Mouse (Mus musculus): Measurements from ENCODE around the gene Hs3st5. TPM values are rescaled to one million over a fixed set of nuclear protein-coding genes. Genes with fewer than 3 reads are reported as not detected.
"Not testable (repeated sequence)": the region's sequence is repeated elsewhere in the genome, so short reads cannot be mapped to it uniquely, and the experiment has no call there.

Gene Hs3st5
- polyA plus RNA-seq, 1 experiment from 2014 or later: 0.25 TPM

- 53% methylated on average over 1 of the region's 1 CpGs for WGBS
- ATAC-seq (ENCODE audit: low read depth): not testable (repeated sequence)
Measured at GRCm38 (mm10) chr10:36611415-36611814, 104.8 kb downstream of the Hs3st5 start.

DNA sequence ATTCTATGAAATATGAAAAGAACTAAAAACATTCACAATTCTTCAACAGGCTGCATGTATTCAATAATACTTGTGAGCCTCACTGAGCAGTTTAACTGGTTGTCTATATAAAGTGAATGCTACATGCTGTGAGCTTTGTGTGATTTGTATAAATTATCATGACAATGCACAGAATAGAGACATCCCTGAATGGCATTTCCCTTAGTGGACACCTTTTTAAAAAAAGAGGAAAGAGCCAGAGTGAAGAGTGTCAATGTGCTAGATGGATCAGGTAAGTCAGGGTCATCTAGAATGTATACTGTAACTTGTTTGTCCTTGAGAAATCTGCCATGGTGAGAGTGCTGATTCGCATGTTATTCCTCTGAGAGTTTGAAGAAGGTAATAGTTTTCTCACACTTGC is 116.4 kb downstream of the Hs3st5 start:
- Histone ChIP-seq H3K27ac (ENCODE audit: low read length) (no peak overlapping the region), H3K36me3 (ENCODE audit: control insufficient read depth, insufficient read depth, low read length) (no peaks in the 10 kb centered on the region), H3K9ac (ENCODE audit: low read length) (no peak overlapping the region), H3K27me3 (ENCODE audit: control insufficient read depth, insufficient read depth, low read depth, low read length) (no peaks in the 10 kb centered on the region), H3K9me3 (ENCODE audit: control insufficient read depth, low read length) (no peaks in the 10 kb centered on the region), H3K4me1 (replicated peaks; ENCODE audit: control insufficient read depth, insufficient read depth, low read length) (no peaks in the 10 kb centered on the region), H3K4me3 (ENCODE audit: low read length) (no peak overlapping the region), H3K4me2 (ENCODE audit: low read depth, low read length) (no peak overlapping the region)
- no peak for ATAC-seq (ENCODE audit: low read depth)
- WGBS: 68% methylated on average over 1 of the region's 1 CpGs

More at GRCm38 (mm10) chr10:36611415-36611814, 104.8 kb downstream of the Hs3st5 start:
- H3K27ac ChIP-seq (ENCODE audit: low read length); H3K27me3 ChIP-seq (ENCODE audit: control insufficient read depth, insufficient read depth, low read depth, low read length); H3K4me2 ChIP-seq (ENCODE audit: low read depth, low read length); H3K4me1 ChIP-seq (replicated peaks; ENCODE audit: control insufficient read depth, insufficient read depth, low read length); H3K9me3 ChIP-seq (ENCODE audit: control insufficient read depth, low read length); H3K36me3 ChIP-seq (ENCODE audit: control insufficient read depth, insufficient read depth, low read length); H3K9ac ChIP-seq (ENCODE audit: low read length); H3K4me3 ChIP-seq (ENCODE audit: low read length): not testable (repeated sequence)

GRCm38 (mm10) chr10:36627952-36628351 is 121.3 kb downstream of the Hs3st5 start:
- Histone ChIP-seq H3K27me3 (ENCODE audit: control insufficient read depth, insufficient read depth, low read depth, low read length) (no peaks in the 10 kb centered on the region), H3K4me1 (replicated peaks; ENCODE audit: control insufficient read depth, insufficient read depth, low read length) (no peaks in the 10 kb centered on the region), H3K9me3 (ENCODE audit: control insufficient read depth, low read length) (no peaks in the 10 kb centered on the region), H3K36me3 (ENCODE audit: control insufficient read depth, insufficient read depth, low read length) (no peaks in the 10 kb centered on the region), H3K27ac (ENCODE audit: low read length) (no peak overlapping the region), H3K4me3 (ENCODE audit: low read length) (no peak overlapping the region), H3K4me2 (ENCODE audit: low read depth, low read length) (no peak overlapping the region), H3K9ac (ENCODE audit: low read length) (no peak overlapping the region)
- 73% methylated on average over 4 of the region's 4 CpGs for WGBS
- ATAC-seq (ENCODE audit: low read depth): no peak

DNA sequence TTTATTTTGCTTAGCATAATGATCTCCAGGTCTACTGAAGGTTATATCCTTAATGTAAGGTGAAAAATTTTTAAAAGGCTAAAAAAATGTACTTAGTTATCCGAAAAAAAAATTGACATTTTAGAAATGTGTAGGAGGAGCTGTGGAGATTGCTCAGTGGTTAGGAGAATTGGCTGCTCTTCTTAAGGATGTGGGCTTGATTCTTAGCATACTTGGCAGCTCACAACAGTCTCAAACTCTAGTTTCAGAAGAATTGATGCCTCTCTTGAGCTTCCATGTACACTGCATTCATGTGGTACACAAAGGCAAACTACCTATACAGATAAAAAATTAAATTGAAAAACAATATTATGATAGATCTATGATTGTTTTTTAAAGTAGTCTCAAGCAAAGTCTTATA is 125.1 kb downstream of the Hs3st5 start:
- no peaks in the 10 kb centered on the region for H3K9me3 ChIP-seq (ENCODE audit: control insufficient read depth, low read length)
- no peaks in the 10 kb centered on the region for H3K4me1 ChIP-seq (replicated peaks; ENCODE audit: control insufficient read depth, insufficient read depth, low read length)

GRCm38 (mm10) chr10:36650653-36651052 is 144.0 kb downstream of the Hs3st5 start:
- no peak overlapping the region for H3K4me2 ChIP-seq (ENCODE audit: low read depth, low read length)
- no peaks in the 10 kb centered on the region for H3K36me3 ChIP-seq (ENCODE audit: control insufficient read depth, insufficient read depth, low read length)
- no peaks in the 10 kb centered on the region for H3K4me1 ChIP-seq (replicated peaks; ENCODE audit: control insufficient read depth, insufficient read depth, low read length)
- H3K9ac ChIP-seq (ENCODE audit: low read length): no peak overlapping the region
- 68% methylated on average over 5 of the region's 5 CpGs for WGBS
- no peak for ATAC-seq (ENCODE audit: low read depth)
- no peaks in the 10 kb centered on the region for H3K27me3 ChIP-seq (ENCODE audit: control insufficient read depth, insufficient read depth, low read depth, low read length)
- H3K4me3 ChIP-seq (ENCODE audit: low read length): no peak overlapping the region
- H3K27ac ChIP-seq (ENCODE audit: low read length): no peak overlapping the region
- no peaks in the 10 kb centered on the region for H3K9me3 ChIP-seq (ENCODE audit: control insufficient read depth, low read length)

More for the DNA sequence above, 125.1 kb downstream of the Hs3st5 start:
- H3K4me3 ChIP-seq (ENCODE audit: low read length): no peak overlapping the region
- H3K9ac ChIP-seq (ENCODE audit: low read length): no peak overlapping the region
- H3K27ac ChIP-seq (ENCODE audit: low read length): no peak overlapping the region
- H3K4me2 ChIP-seq (ENCODE audit: low read depth, low read length): no peak overlapping the region
- H3K36me3 ChIP-seq (ENCODE audit: control insufficient read depth, insufficient read depth, low read length): no peaks in the 10 kb centered on the region
- H3K27me3 ChIP-seq (ENCODE audit: control insufficient read depth, insufficient read depth, low read depth, low read length): no peaks in the 10 kb centered on the region
- no peak for ATAC-seq (ENCODE audit: low read depth)
- WGBS: 66% methylated on average over 1 of the region's 1 CpGs

DNA sequence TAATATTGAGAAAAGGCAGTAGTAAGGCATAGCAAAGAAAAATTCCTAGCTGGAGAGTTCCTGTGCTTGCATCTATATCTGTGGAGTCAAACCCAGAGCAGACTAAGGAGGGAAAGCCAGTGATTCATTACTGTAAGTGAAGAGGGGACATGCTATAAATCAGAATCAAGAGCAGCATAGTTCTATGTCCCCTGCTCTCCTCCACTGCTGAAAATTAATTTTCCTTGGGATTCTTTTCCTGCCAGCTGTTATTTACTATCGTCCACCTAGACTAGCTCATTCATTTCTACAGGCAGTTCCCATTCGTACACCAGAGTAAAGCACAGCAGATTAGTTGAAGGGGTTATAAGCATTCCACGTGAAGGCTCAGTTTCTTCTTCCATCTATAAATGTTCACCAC is 207.4 kb downstream of the Hs3st5 start:
- Histone ChIP-seq H3K4me3 (ENCODE audit: low read length) (no peak overlapping the region), H3K9me3 (ENCODE audit: control insufficient read depth, low read length) (no peaks in the 10 kb centered on the region), H3K9ac (ENCODE audit: low read length) (no peak overlapping the region), H3K4me1 (replicated peaks; ENCODE audit: control insufficient read depth, insufficient read depth, low read length) (no peaks in the 10 kb centered on the region), H3K36me3 (ENCODE audit: control insufficient read depth, insufficient read depth, low read length) (no peaks in the 10 kb centered on the region), H3K4me2 (ENCODE audit: low read depth, low read length) (no peak overlapping the region), H3K27ac (ENCODE audit: low read length) (no peak overlapping the region), H3K27me3 (ENCODE audit: control insufficient read depth, insufficient read depth, low read depth, low read length) (no peaks in the 10 kb centered on the region)
- WGBS: 65% methylated on average over 3 of the region's 3 CpGs
- ATAC-seq (ENCODE audit: low read depth): no peak

DNA sequence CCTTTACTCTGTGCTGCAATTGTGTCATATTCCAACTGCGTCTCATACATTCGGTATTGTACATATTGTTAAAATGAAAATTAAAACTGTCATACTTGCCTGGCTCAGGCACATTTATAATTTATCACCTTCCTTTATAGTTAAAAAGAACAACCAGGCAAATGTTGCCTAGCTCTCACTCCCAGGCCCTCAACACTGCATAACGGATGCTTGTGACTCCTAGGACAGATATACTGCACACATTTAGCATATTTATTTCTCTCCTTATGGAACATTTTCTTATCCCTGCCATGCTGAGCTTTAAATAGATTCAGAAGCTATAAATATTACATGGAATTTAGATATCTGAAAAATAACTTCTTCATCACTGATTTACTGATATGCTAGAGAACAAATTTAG is 219.6 kb downstream of the Hs3st5 start:
- H3K9me3 ChIP-seq (ENCODE audit: control insufficient read depth, low read length): no peaks in the 10 kb centered on the region
- H3K27ac ChIP-seq (ENCODE audit: low read length): no peak overlapping the region
- no peaks in the 10 kb centered on the region for H3K4me1 ChIP-seq (replicated peaks; ENCODE audit: control insufficient read depth, insufficient read depth, low read length)
- H3K4me2 ChIP-seq (ENCODE audit: low read depth, low read length): no peak overlapping the region
- no peaks in the 10 kb centered on the region for H3K36me3 ChIP-seq (ENCODE audit: control insufficient read depth, insufficient read depth, low read length)
- no peaks in the 10 kb centered on the region for H3K27me3 ChIP-seq (ENCODE audit: control insufficient read depth, insufficient read depth, low read depth, low read length)
- no peak overlapping the region for H3K9ac ChIP-seq (ENCODE audit: low read length)
- H3K4me3 ChIP-seq (ENCODE audit: low read length): no peak overlapping the region
- no peak for ATAC-seq (ENCODE audit: low read depth)
- 88% methylated on average over 3 of the region's 3 CpGs for WGBS

DNA sequence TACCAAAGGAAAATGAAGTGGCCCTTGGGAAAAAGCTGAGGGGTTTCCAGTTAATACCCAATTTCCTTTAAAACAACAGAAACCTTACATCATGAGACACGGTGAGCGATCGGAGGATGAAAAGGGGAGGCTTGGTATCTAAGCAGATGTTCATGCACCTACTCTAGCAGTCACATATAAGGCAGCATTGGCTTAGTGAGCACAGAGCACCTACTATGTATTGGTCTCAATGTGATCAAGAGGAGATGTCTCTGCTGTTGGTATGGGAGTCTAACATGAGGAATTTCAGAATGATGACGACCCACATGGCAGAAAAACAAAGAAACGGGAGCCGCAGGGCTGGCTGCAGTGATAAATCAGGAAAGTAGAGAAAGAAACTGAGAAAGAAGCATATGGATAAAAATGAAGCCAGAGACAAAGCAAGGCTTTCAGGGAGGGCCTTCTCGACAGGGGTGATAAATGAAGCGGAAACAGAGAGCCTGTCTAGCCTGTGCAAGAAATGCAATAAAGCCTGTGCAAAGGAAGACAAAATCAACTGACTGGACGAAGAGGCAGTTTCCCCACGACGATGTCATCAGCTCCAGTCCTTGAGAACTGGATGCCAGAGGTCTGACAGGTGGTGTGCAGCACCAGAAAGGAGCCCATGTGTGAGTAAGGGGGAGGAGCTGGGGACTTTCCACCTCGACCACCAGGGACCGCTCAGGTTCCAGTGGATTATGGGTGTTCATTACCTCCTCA is 222.9 kb downstream of the Hs3st5 start:
- H3K27ac ChIP-seq (ENCODE audit: low read length): no peak overlapping the region
- H3K4me3 ChIP-seq (ENCODE audit: low read length): no peak overlapping the region
- 55% methylated on average over 13 of the region's 13 CpGs for whole genome bisulfite sequencing
- H3K4me1 ChIP-seq (replicated peaks; ENCODE audit: control insufficient read depth, insufficient read depth, low read length): no peaks in the 10 kb centered on the region
- H3K27me3 ChIP-seq (ENCODE audit: control insufficient read depth, insufficient read depth, low read depth, low read length): no peaks in the 10 kb centered on the region
- no peak for ATAC-seq (ENCODE audit: low read depth)
- no peak overlapping the region for H3K9ac ChIP-seq (ENCODE audit: low read length)
- no peaks in the 10 kb centered on the region for H3K36me3 ChIP-seq (ENCODE audit: control insufficient read depth, insufficient read depth, low read length)
- no peaks in the 10 kb centered on the region for H3K9me3 ChIP-seq (ENCODE audit: control insufficient read depth, low read length)
- H3K4me2 ChIP-seq (ENCODE audit: low read depth, low read length): no peak overlapping the region

- Histone ChIP-seq H3K27ac (ENCODE audit: low read length) (no peak overlapping the region), H3K27me3 (ENCODE audit: control insufficient read depth, insufficient read depth, low read depth, low read length) (no peaks in the 10 kb centered on the region), H3K4me1 (replicated peaks; ENCODE audit: control insufficient read depth, insufficient read depth, low read length) (no peaks in the 10 kb centered on the region), H3K36me3 (ENCODE audit: control insufficient read depth, insufficient read depth, low read length) (no peaks in the 10 kb centered on the region), H3K9ac (ENCODE audit: low read length) (no peak overlapping the region), H3K4me2 (ENCODE audit: low read depth, low read length) (no peak overlapping the region), H3K9me3 (ENCODE audit: control insufficient read depth, low read length) (no peaks in the 10 kb centered on the region), H3K4me3 (ENCODE audit: low read length) (no peak overlapping the region)
- ATAC-seq (ENCODE audit: low read depth): no peak
Measured at GRCm38 (mm10) chr10:36739375-36739774, 232.8 kb downstream of the Hs3st5 start.

DNA sequence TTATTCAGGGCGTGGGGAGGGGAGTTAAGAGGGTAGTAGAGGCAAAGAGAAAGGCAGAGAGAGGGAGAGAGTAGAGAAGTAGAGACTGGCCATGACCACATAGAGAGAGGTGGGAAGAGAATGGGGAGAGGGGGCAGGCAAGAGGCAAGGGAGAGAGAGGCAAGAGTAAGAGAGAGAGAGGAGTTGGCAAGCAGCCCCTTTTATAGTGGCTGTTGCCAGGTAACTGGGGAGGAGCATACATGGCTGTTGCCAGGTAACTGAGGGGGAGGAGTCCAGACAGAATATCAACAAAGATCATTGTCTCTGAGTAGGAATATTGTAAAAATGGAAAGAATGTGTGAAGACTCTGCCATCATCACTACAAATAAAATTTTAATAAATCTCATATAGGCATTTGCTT is 243.4 kb downstream of the Hs3st5 start:
- no peak for ATAC-seq (ENCODE audit: low read depth)
- Histone ChIP-seq H3K9me3 (ENCODE audit: control insufficient read depth, low read length) (no peaks in the 10 kb centered on the region), H3K36me3 (ENCODE audit: control insufficient read depth, insufficient read depth, low read length) (no peaks in the 10 kb centered on the region), H3K27ac (ENCODE audit: low read length) (no peak overlapping the region), H3K4me2 (ENCODE audit: low read depth, low read length) (no peak overlapping the region), H3K4me1 (replicated peaks; ENCODE audit: control insufficient read depth, insufficient read depth, low read length) (no peaks in the 10 kb centered on the region), H3K9ac (ENCODE audit: low read length) (no peak overlapping the region), H3K27me3 (ENCODE audit: control insufficient read depth, insufficient read depth, low read depth, low read length) (no peaks in the 10 kb centered on the region), H3K4me3 (ENCODE audit: low read length) (no peak overlapping the region)
- WGBS: 63% methylated on average over 1 of the region's 1 CpGs

Data from lung, embryonic 16.5 days (tissue).